Mouse (Mus musculus): Measurements from ENCODE around the gene Psenen. TPM values are rescaled to one million over a fixed set of nuclear protein-coding genes. Genes with fewer than 3 reads are reported as not detected.

Psenen gene
- total RNA-seq, 1 experiment: 65.3 TPM

GRCm38 (mm10) chr7:30540572-30540971 is 22.9 kb downstream of the Psenen start:
- Histone ChIP-seq H3K9me3 (ENCODE audit: control insufficient read depth, insufficient read depth, low read depth, low read length) (no peaks in the 10 kb centered on the region), H3K36me3 (ENCODE audit: control insufficient read depth, insufficient read depth, low read length, poor library complexity, severe bottlenecking) (peaks cover 7% of the 10 kb centered on the region), H3K9ac (ENCODE audit: insufficient read depth, low read depth, low read length, poor library complexity, severe bottlenecking) (no peak overlapping the region), H3K4me1 (ENCODE audit: control insufficient read depth in 2 of 2, insufficient read depth in 2 of 2, low read length in 2 of 2, poor library complexity in 1 of 2) (peaks cover 0 to 19% of the 10 kb centered on the region in 2 experiments; a peak in 2 of 4 replicates), H3K4me3 (ENCODE audit: insufficient read depth in 1 of 2, low read depth in 1 of 2, low read length in 2 of 2, poor library complexity in 1 of 2, severe bottlenecking in 1 of 2) (peak overlapping the region; percentile 19 to 30; a peak in 2 of 4 replicates), H3K27ac (ENCODE audit: insufficient read depth, low read depth, low read length, poor library complexity, severe bottlenecking) (no peak overlapping the region)
- in situ Hi-C loops (cut with MboI; ENCODE audit: low sequenced_read_pairs in 2 of 2, unreplicated experiment in 2 of 2): no loop called here
- TF ChIP-seq CHD2 (IDR thresholded peaks at IDR 0.05; ENCODE audit: low read depth, low read length): no peak
- no peak for TF ChIP-seq HCFC1 (IDR thresholded peaks at IDR 0.05; ENCODE audit: borderline replicate concordance, insufficient read depth, low read length)
- TF ChIP-seq MAFK (IDR thresholded peaks at IDR 0.05; ENCODE audit: insufficient read depth, low read depth, low read length): no peak
- TF ChIP-seq ZNF384 (IDR thresholded peaks at IDR 0.05; ENCODE audit: low read depth, low read length): no peak
- TF ChIP-seq ZC3H11A (IDR thresholded peaks at IDR 0.05; ENCODE audit: borderline replicate concordance, low read depth, low read length): no peak
- no peak for DNase-seq (ENCODE audit: low read depth, low spot score)

GRCm38 (mm10) chr7:30534633-30535577 is 28.5 kb downstream of the Psenen start, which contains the start of gene Arhgap33:
Gene Arhgap33 (minus strand): TSS chr7:30535060.
- H3K4me1 ChIP-seq (ENCODE audit: control insufficient read depth in 2 of 2, insufficient read depth in 2 of 2, low read length in 2 of 2, poor library complexity in 1 of 2): peaks cover 0 to 6% of the 10 kb centered on the region in 2 experiments; a peak in 1 of 4 replicates
- H3K9ac ChIP-seq (ENCODE audit: insufficient read depth, low read depth, low read length, poor library complexity, severe bottlenecking): peak within 1 kb of the TSS; percentile 75
- peak within 1 kb of the TSS; percentile 72 to 92 for H3K4me3 ChIP-seq (ENCODE audit: insufficient read depth in 1 of 2, low read depth in 1 of 2, low read length in 2 of 2, poor library complexity in 1 of 2, severe bottlenecking in 1 of 2)
- in situ Hi-C loops (cut with MboI; ENCODE audit: low sequenced_read_pairs in 2 of 2, unreplicated experiment in 2 of 2): no loop called here
- H3K27ac ChIP-seq (ENCODE audit: insufficient read depth, low read depth, low read length, poor library complexity, severe bottlenecking): no peak within 1 kb of the TSS
- H3K9me3 ChIP-seq (ENCODE audit: control insufficient read depth, insufficient read depth, low read depth, low read length): no peaks in the 10 kb centered on the region
- DNase-seq (ENCODE audit: low read depth, low spot score): peak; percentile 93
- TF ChIP-seq MAFK (IDR thresholded peaks at IDR 0.05; ENCODE audit: insufficient read depth, low read depth, low read length): no peak
- TF ChIP-seq ZC3H11A (IDR thresholded peaks at IDR 0.05; ENCODE audit: borderline replicate concordance, low read depth, low read length): no peak
- TF ChIP-seq ZNF384 (IDR thresholded peaks at IDR 0.05; ENCODE audit: low read depth, low read length): no peak
- TF ChIP-seq HCFC1 (IDR thresholded peaks at IDR 0.05; ENCODE audit: borderline replicate concordance, insufficient read depth, low read length): no peak
- no peak for TF ChIP-seq CHD2 (IDR thresholded peaks at IDR 0.05; ENCODE audit: low read depth, low read length)
- peaks cover 2% of the 10 kb centered on the region for H3K36me3 ChIP-seq (ENCODE audit: control insufficient read depth, insufficient read depth, low read length, poor library complexity, severe bottlenecking)

- peaks cover 0 to 4% of the 10 kb centered on the region in 2 experiments; a peak in 1 of 4 replicates for H3K4me1 ChIP-seq (ENCODE audit: control insufficient read depth in 2 of 2, insufficient read depth in 2 of 2, low read length in 2 of 2, poor library complexity in 1 of 2)
- peak overlapping the region; percentile 72 to 92 for H3K4me3 ChIP-seq (ENCODE audit: insufficient read depth in 1 of 2, low read depth in 1 of 2, low read length in 2 of 2, poor library complexity in 1 of 2, severe bottlenecking in 1 of 2)
- TF ChIP-seq MAFK (IDR thresholded peaks at IDR 0.05; ENCODE audit: insufficient read depth, low read depth, low read length) (no peak), ZNF384 (IDR thresholded peaks at IDR 0.05; ENCODE audit: low read depth, low read length) (no peak), HCFC1 (IDR thresholded peaks at IDR 0.05; ENCODE audit: borderline replicate concordance, insufficient read depth, low read length) (no peak), CHD2 (IDR thresholded peaks at IDR 0.05; ENCODE audit: low read depth, low read length) (no peak), ZC3H11A (IDR thresholded peaks at IDR 0.05; ENCODE audit: borderline replicate concordance, low read depth, low read length) (no peak)
- no peaks in the 10 kb centered on the region for H3K9me3 ChIP-seq (ENCODE audit: control insufficient read depth, insufficient read depth, low read depth, low read length)
- DNase-seq (ENCODE audit: low read depth, low spot score): no peak
- in situ Hi-C loops (cut with MboI; ENCODE audit: low sequenced_read_pairs in 2 of 2, unreplicated experiment in 2 of 2): no loop called here
- peak overlapping the region; percentile 75; the same call in 1 of the 2 replicates for H3K9ac ChIP-seq (ENCODE audit: insufficient read depth, low read depth, low read length, poor library complexity, severe bottlenecking)
- H3K27ac ChIP-seq (ENCODE audit: insufficient read depth, low read depth, low read length, poor library complexity, severe bottlenecking): no peak overlapping the region
- H3K36me3 ChIP-seq (ENCODE audit: control insufficient read depth, insufficient read depth, low read length, poor library complexity, severe bottlenecking): peaks cover under 1% of the 10 kb centered on the region
Observed at GRCm38 (mm10) chr7:30533941-30534632, 29.3 kb downstream of the Psenen start.

- H3K4me3 ChIP-seq (ENCODE audit: insufficient read depth in 1 of 2, low read depth in 1 of 2, low read length in 2 of 2, poor library complexity in 1 of 2, severe bottlenecking in 1 of 2): no peak overlapping the region
- in situ Hi-C loops (cut with MboI; ENCODE audit: low sequenced_read_pairs in 2 of 2, unreplicated experiment in 2 of 2): no loop called here
Observed at GRCm38 (mm10) chr7:30532931-30533330, 30.5 kb downstream of the Psenen start.

More at GRCm38 (mm10) chr7:30532931-30533330, 30.5 kb downstream of the Psenen start:
- Histone ChIP-seq H3K36me3 (ENCODE audit: control insufficient read depth, insufficient read depth, low read length, poor library complexity, severe bottlenecking) (no peaks in the 10 kb centered on the region), H3K9ac (ENCODE audit: insufficient read depth, low read depth, low read length, poor library complexity, severe bottlenecking) (no peak overlapping the region), H3K4me1 (ENCODE audit: control insufficient read depth in 2 of 2, insufficient read depth in 2 of 2, low read length in 2 of 2, poor library complexity in 1 of 2) (peaks cover 0 to 4% of the 10 kb centered on the region in 2 experiments; a peak in 1 of 4 replicates), H3K9me3 (ENCODE audit: control insufficient read depth, insufficient read depth, low read depth, low read length) (no peaks in the 10 kb centered on the region), H3K27ac (ENCODE audit: insufficient read depth, low read depth, low read length, poor library complexity, severe bottlenecking) (no peak overlapping the region)
- no peak for DNase-seq (ENCODE audit: low read depth, low spot score)
- TF ChIP-seq MAFK (IDR thresholded peaks at IDR 0.05; ENCODE audit: insufficient read depth, low read depth, low read length): no peak

Measured in ES-E14 (cell line).